Mouse (Mus musculus): ENCODE data around the gene Inka1. TPM values are rescaled to one million over a fixed set of nuclear protein-coding genes. Genes with fewer than 3 reads are reported as not detected.
A peak's percentile ranks its signal among the peaks of the same experiment; 100 is the strongest.
"Not testable (repeated sequence)": the region's sequence is repeated elsewhere in the genome, so short reads cannot be mapped to it uniquely, and the experiment has no call there.

Inka1 gene
- total RNA-seq (2021): 1 to 10 TPM; 1.1 to 3.2 TPM
- long read RNA-seq, experiment 1, partial matches to known transcripts: 0 of 2 reads
- long read RNA-seq, experiment 1, other reads (novel, unspliced or antisense): 0 of 2 reads
- long read RNA-seq, experiment 2: 0 reads

GRCm38 (mm10) chr9:107985131-107986119, at the start of gene Inka1:
TSS of gene Inka1 (minus strand) at chr9:107985879.
- peak; percentile 4; the same call in 1 of the 2 replicates for TF ChIP-seq CTCF (IDR thresholded peaks at IDR 0.05)
- intact Hi-C loops (cut with DNase I): loop anchor here (1.0 to 2.0 kb wide), 3 partner anchors 22 to 80 kb away; partner anchors contain the start of gene Amigo3
- Histone ChIP-seq H3K4me3 (peak within 1 kb of the TSS; percentile 73), H3K27ac (peak within 1 kb of the TSS; percentile 89)
- DNase-seq: peak; percentile 94

GRCm38 (mm10) chr9:108032126-108032525, 46.4 kb upstream of the Inka1 start:
- no peak overlapping the region for H3K27ac ChIP-seq
- intact Hi-C loops (cut with DNase I): no loop called here
- no peak overlapping the region for H3K4me3 ChIP-seq
- no peak for DNase-seq
- no peak for TF ChIP-seq CTCF (IDR thresholded peaks at IDR 0.05)

- intact Hi-C loops (cut with DNase I): no loop called here
- no peak for DNase-seq
- Histone ChIP-seq H3K4me3 (no peak overlapping the region), H3K27ac (no peak overlapping the region)
- 0 out of 2 replicates have a peak, but pooled peaks have one; percentile 7 for TF ChIP-seq CTCF (IDR thresholded peaks at IDR 0.05)
These were observed 42.2 kb upstream of the Inka1 start for GRCm38 (mm10) chr9:108027867-108028266.

GRCm38 (mm10) chr9:108026584-108026983, 40.9 kb upstream of the Inka1 start:
- Histone ChIP-seq H3K27ac (no peak overlapping the region), H3K4me3 (no peak overlapping the region)
- DNase-seq: no peak
- peak; percentile 25; the same call in 1 of the 2 replicates for TF ChIP-seq CTCF (IDR thresholded peaks at IDR 0.05)
- intact Hi-C loops (cut with DNase I): no loop called here

- intact Hi-C loops (cut with DNase I): no loop called here
These were observed 37.5 kb upstream of the Inka1 start for GRCm38 (mm10) chr9:108023216-108023615.

GRCm38 (mm10) chr9:108020741-108021140, 35.1 kb upstream of the Inka1 start:
- H3K27ac ChIP-seq: peak overlapping the region; percentile 86
- peak overlapping the region; percentile 42 for H3K4me3 ChIP-seq
- DNase-seq: no peak
- no peak for TF ChIP-seq CTCF (IDR thresholded peaks at IDR 0.05)
- intact Hi-C loops (cut with DNase I): no loop called here

More at GRCm38 (mm10) chr9:108023216-108023615, 37.5 kb upstream of the Inka1 start:
- DNase-seq: no peak
- Histone ChIP-seq H3K27ac (0 out of 2 replicates have a peak overlapping the region, but pooled peaks have one; percentile 4), H3K4me3 (no peak overlapping the region)
- TF ChIP-seq CTCF (IDR thresholded peaks at IDR 0.05): no peak

- intact Hi-C loops (cut with DNase I): no loop called here
- Histone ChIP-seq H3K4me3 (no peak overlapping the region), H3K27ac (peak overlapping the region; percentile 28; the same call in 1 of the 2 replicates)
- DNase-seq: no peak
- no peak for TF ChIP-seq CTCF (IDR thresholded peaks at IDR 0.05)
These were observed 31.4 kb upstream of the Inka1 start for GRCm38 (mm10) chr9:108017127-108017526.

GRCm38 (mm10) chr9:108013577-108013976, 27.9 kb upstream of the Inka1 start:
- intact Hi-C loops (cut with DNase I); DNase-seq; H3K27ac ChIP-seq; H3K4me3 ChIP-seq: not testable (repeated sequence)
- TF ChIP-seq CTCF (IDR thresholded peaks at IDR 0.05): peak; percentile 17; the same call in 1 of the 2 replicates

GRCm38 (mm10) chr9:108010385-108010784, 24.7 kb upstream of the Inka1 start:
- DNase-seq: no peak
- TF ChIP-seq CTCF (IDR thresholded peaks at IDR 0.05): no peak
- Histone ChIP-seq H3K27ac (0 out of 2 replicates have a peak overlapping the region, but pooled peaks have one; percentile 31), H3K4me3 (no peak overlapping the region)
- intact Hi-C loops (cut with DNase I): no loop called here

GRCm38 (mm10) chr9:108008041-108008440, 22.4 kb upstream of the Inka1 start:
- H3K4me3 ChIP-seq: no peak overlapping the region
- no peak for DNase-seq
- H3K27ac ChIP-seq: no peak overlapping the region
- TF ChIP-seq CTCF (IDR thresholded peaks at IDR 0.05): no peak
- intact Hi-C loops (cut with DNase I): no loop called here

- no peak for DNase-seq
- intact Hi-C loops (cut with DNase I): loop anchor here (5.0 kb wide), 1 partner anchor 41 kb away; no protein-coding TSS in a partner anchor
- Histone ChIP-seq H3K27ac (peak overlapping the region; percentile 99), H3K4me3 (peak overlapping the region; percentile 77)
- TF ChIP-seq CTCF (IDR thresholded peaks at IDR 0.05): no peak
These were observed 17.8 kb upstream of the Inka1 start for GRCm38 (mm10) chr9:108003531-108003890.

- Histone ChIP-seq H3K4me3 (peak overlapping the region; percentile 77), H3K27ac (peak overlapping the region; percentile 99)
- no peak for TF ChIP-seq CTCF (IDR thresholded peaks at IDR 0.05)
- DNase-seq: no peak
- intact Hi-C loops (cut with DNase I): loop anchor here (5.0 kb wide), 1 partner anchor 41 kb away; no protein-coding TSS in a partner anchor
These were observed 17.3 kb upstream of the Inka1 start for GRCm38 (mm10) chr9:108002778-108003530.

All from gastrocnemius, adult 2 months (tissue).